Mouse (Mus musculus) small intestine, adult 2 months (tissue): ENCODE results near the gene Pde1c. TPM values are rescaled to one million over a fixed set of nuclear protein-coding genes. Genes with fewer than 3 reads are reported as not detected.

Experiments used
- H3K27ac ChIP-seq: fragments of 200-500 bp; 2 replicates; pipeline ENCODE4 v1.5.1; 2012; ENCODE audit warnings: low read depth, low read length, control low read depth, inconsistent platforms; ENCODE audit not compliant: insufficient read depth
- H3K27me3 ChIP-seq: fragments of 200-500 bp; 2 replicates; pipeline ENCODE4 v1.6.1; 2012; ENCODE audit warnings: mild to moderate bottlenecking, moderate library complexity, low read length, inconsistent platforms; ENCODE audit not compliant: control insufficient read depth, insufficient read depth
- H3K36me3 ChIP-seq: fragments of 200-500 bp; 2 replicates; pipeline ENCODE4 v1.6.1; 2012; ENCODE audit warnings: mild to moderate bottlenecking, low read length, control low read depth, inconsistent platforms; ENCODE audit not compliant: control insufficient read depth, insufficient read depth
- H3K4me1 ChIP-seq: fragments of 200-500 bp; 2 replicates; pipeline ENCODE4 v1.6.1; 2012; ENCODE audit warnings: low read length, inconsistent platforms, mixed read lengths; ENCODE audit not compliant: control insufficient read depth, insufficient read depth, insufficient read length
- H3K4me3 ChIP-seq: fragments of 200-500 bp; 2 replicates; pipeline ENCODE4 v1.5.1; 2012; ENCODE audit warnings: low read depth, mild to moderate bottlenecking, control low read depth, inconsistent platforms, low read length, moderate library complexity
- CTCF ChIP-seq: fragments of 200-500 bp; IDR thresholded peaks from 2 replicates; pipeline ENCODE4 v1.5.1; 2012; ENCODE audit warnings: low read depth, mild to moderate bottlenecking, control low read depth, inconsistent platforms, low read length, moderate library complexity, mixed read lengths; ENCODE audit not compliant: insufficient replicate concordance, insufficient read length; ENCODE audit errors: extremely low read depth
- POLR2A ChIP-seq: fragments of 200-500 bp; IDR thresholded peaks from 2 replicates; pipeline ENCODE4 v1.6.1; 2012; ENCODE audit warnings: low read depth, mild to moderate bottlenecking, control low read depth, inconsistent platforms, low read length, moderate library complexity
- WGBS: fragments of 180-500 bp; shearing (Covaris S2); methylation state at CpG from one replicate; pipeline ENCODE4 v1.1.7; 2018; 5-methylcytosine and 5-hydroxymethylcytosine counted together
- polyA plus RNA-seq: library from polyadenylated mRNA; depleted of rRNA; stranded (reverse); fragments of >200 nt; gene quantifications from 2 replicates; pipeline ENCODE4 v1.2.3, GENCODE M21; 2012; rRNA removed

Gene Pde1c
- polyA plus RNA-seq, 1 experiment: 0.18 TPM

DNA sequence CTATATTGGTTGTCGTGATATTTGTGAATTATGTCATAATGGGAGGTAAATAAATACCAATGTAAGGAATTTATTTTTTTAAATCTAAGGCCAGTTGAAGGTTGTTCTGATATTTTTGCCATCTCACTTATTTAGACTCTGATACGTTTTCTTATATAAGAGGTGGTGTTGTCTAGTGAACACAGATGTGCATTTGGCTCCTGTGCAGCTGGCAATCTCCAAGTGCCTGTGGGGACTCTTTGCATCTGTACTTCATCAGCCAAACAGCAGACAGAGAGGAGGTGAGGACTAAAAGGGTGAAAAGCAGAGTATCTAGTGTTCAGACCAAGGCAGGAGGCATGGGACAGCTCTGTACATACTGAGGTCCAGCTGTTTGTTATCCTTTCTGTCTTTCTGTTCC lies 536.7 kb downstream of the Pde1c start:
- WGBS: 71% methylated on average over 2 of the region's 2 CpGs
- no peaks in the 10 kb centered on the region for H3K27me3 ChIP-seq
- H3K4me3 ChIP-seq: no peak overlapping the region
- no peak for TF ChIP-seq POLR2A
- TF ChIP-seq CTCF: no peak
- no peaks in the 10 kb centered on the region for H3K4me1 ChIP-seq
- no peak overlapping the region for H3K27ac ChIP-seq
- H3K36me3 ChIP-seq: no peaks in the 10 kb centered on the region

DNA sequence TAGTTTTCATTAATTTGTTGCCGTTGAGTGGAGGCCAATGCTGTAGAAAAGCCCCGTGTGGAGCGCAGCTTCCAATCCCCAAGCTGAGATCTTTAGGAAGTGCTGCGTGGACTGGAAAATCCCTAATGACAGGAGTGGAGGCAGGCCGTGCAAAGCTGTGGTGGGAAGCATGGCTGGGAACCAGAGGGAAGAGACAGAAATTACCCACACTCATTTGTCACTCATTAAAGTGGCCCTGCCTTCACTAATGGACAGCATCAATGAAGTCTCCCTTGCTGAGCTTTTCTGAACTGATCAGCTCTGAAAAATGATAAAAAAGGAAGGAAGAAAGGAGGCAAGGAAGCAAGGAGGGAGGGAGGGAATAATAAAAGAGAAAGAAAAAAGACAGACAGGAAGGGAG lies 538.9 kb downstream of the Pde1c start:
- TF ChIP-seq POLR2A: no peak
- no peak for TF ChIP-seq CTCF
- 71% methylated on average over 5 of the region's 5 CpGs for WGBS
- H3K27me3 ChIP-seq: no peaks in the 10 kb centered on the region

GRCm38 (mm10) chr6:56027966-56028365 lies 540.9 kb downstream of the Pde1c start:
- Histone ChIP-seq H3K27ac (no peak overlapping the region), H3K4me1 (no peaks in the 10 kb centered on the region), H3K36me3 (no peaks in the 10 kb centered on the region), H3K27me3 (no peaks in the 10 kb centered on the region), H3K4me3 (no peak overlapping the region)
- 84% methylated on average over 5 of the region's 5 CpGs for WGBS
- TF ChIP-seq CTCF (no peak), POLR2A (no peak)

More for the DNA sequence above, 538.9 kb downstream of the Pde1c start:
- Histone ChIP-seq H3K4me3 (no peak overlapping the region), H3K27ac (no peak overlapping the region), H3K36me3 (no peaks in the 10 kb centered on the region), H3K4me1 (no peaks in the 10 kb centered on the region)

DNA sequence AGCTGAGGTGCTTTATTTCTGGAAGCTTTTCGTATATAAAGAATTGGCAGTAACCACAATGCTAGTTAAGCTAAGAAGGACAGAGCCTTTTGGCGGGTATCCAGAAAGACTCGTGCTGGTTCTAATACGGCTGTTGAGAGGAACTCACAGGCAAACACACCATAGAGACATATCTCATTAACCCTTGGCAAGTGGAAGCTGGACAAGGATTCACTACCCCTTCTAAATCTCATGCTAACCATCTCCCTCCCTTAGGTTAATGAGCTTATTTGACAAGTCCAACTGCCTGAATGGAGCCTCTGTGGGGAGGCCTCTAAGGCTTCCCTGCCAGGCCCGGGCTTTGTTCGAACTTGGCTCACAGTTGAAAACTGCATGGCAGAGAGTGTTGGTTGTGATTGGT lies 541.6 kb downstream of the Pde1c start:
- WGBS: 75% methylated on average over 6 of the region's 6 CpGs
- Histone ChIP-seq H3K27me3 (no peaks in the 10 kb centered on the region), H3K4me1 (no peaks in the 10 kb centered on the region), H3K4me3 (no peak overlapping the region), H3K27ac (no peak overlapping the region), H3K36me3 (no peaks in the 10 kb centered on the region)
- TF ChIP-seq POLR2A (no peak), CTCF (no peak)

GRCm38 (mm10) chr6:56025533-56025932 lies 543.4 kb downstream of the Pde1c start:
- no peaks in the 10 kb centered on the region for H3K36me3 ChIP-seq
- H3K27me3 ChIP-seq: no peaks in the 10 kb centered on the region
- no peaks in the 10 kb centered on the region for H3K4me1 ChIP-seq
- WGBS: 61% methylated on average over 2 of the region's 2 CpGs
- H3K4me3 ChIP-seq: no peak overlapping the region
- peak; percentile 14; the same call in 1 of the 2 replicates for TF ChIP-seq CTCF
- TF ChIP-seq POLR2A: no peak
- H3K27ac ChIP-seq: no peak overlapping the region

Other genes starting within 250 kb of the Pde1c start
- not detected in 2 replicates for gene Lsm5, start 135.6 kb upstream of the Pde1c start, polyA plus RNA-seq
- 4.3 TPM in 2 replicates for gene Avl9, start 145.8 kb upstream of the Pde1c start, polyA plus RNA-seq
- gene Kbtbd2, start 228.7 kb upstream of the Pde1c start, polyA plus RNA-seq: 2.1 and 3.7 TPM in 2 replicates